Mouse (Mus musculus) spleen, adult 2 months (tissue): ENCODE measurements around the gene Ocln.

ENCODE experiments used
- CTCF ChIP-seq: fragments of 200-500 bp; IDR thresholded peaks from 2 replicates; pipeline ENCODE4 v1.5.1; 2011; ENCODE audit warnings: mild to moderate bottlenecking, inconsistent platforms; ENCODE audit not compliant: insufficient read depth, insufficient read length, insufficient replicate concordance; ENCODE audit errors: extremely low read depth
- POLR2A ChIP-seq: fragments of 200-500 bp; IDR thresholded peaks from 2 replicates; pipeline ENCODE4 v1.6.1; 2011; ENCODE audit warnings: low read depth, low read length, inconsistent platforms

GRCm38 (mm10) chr13:100492061-100492787 is 60.3 kb downstream of the Ocln start, which contains the start of gene Gtf2h2:
- TF ChIP-seq POLR2A (0 out of 2 replicates have a peak, but pooled peaks have one; percentile 8), CTCF (peak; percentile 92)
